22 mouse cellular contexts compared by ENCODE assay signal in genomic region chr7:117716876-117717408, GRCm38 (mm10).
A peak's percentile ranks its signal among the peaks of the same experiment; 100 is the strongest.
DNase-seq lines count a peak whose midpoint lies in the region; ATAC-seq and TF ChIP-seq lines count a peak whose summit lies in the region.
"Had no signal": no experiment of that assay in that cellular context is flagged by ENCODE, and none has a peak within 500 bp of the region (broad histone marks: within the 10 kb centered on the region; RNA-seq: fewer than 3 reads in every experiment).

No protein-coding gene starts in this region.

- no peak overlapping the region for H3K4me2 ChIP-seq in forebrain, postnatal 0 days (ENCODE audit: low read depth)
- H3K4me2 ChIP-seq in forebrain, embryonic 12.5 days: no peak overlapping the region

- peak; percentile 51 for DNase-seq in forebrain, postnatal 0 days
- no peak for DNase-seq in frontal cortex, postnatal 14 days (ENCODE audit: low spot score in 2 of 2)
- DNase-seq in heart, adult 11 months: peak; percentile 61
- no peak for DNase-seq in heart, embryonic 10.5 days (ENCODE audit: low spot score)
- DNase-seq in brain, adult 2 months (ENCODE audit: low read depth, low spot score): peak; percentile 23
- DNase-seq in lung, postnatal 25 days (ENCODE audit: low spot score): no peak
- DNase-seq: adrenal gland, adult 2 months; adrenal gland, adult 8-10 months; adrenal gland, postnatal 10 days; adrenal gland, postnatal 14 days; adrenal gland, postnatal 25 days; adrenal gland, postnatal 36 days; B cell, adult 2 months; cerebellum, adult 11 months; cerebellum, adult 11-12 months; cerebellum, adult 18-20 months had no signal

- no peaks in the 10 kb centered on the region for H3K9me3 ChIP-seq in forebrain, postnatal 0 days (ENCODE audit: low read length)
- H3K9me3 ChIP-seq in forebrain, embryonic 12.5 days: no peaks in the 10 kb centered on the region
- no peaks in the 10 kb centered on the region for H3K9me3 ChIP-seq in heart, embryonic 10.5 days

- no peak overlapping the region for H3K9ac ChIP-seq in forebrain, postnatal 0 days
- no peak overlapping the region for H3K9ac ChIP-seq in forebrain, embryonic 12.5 days

- no peak overlapping the region for H3K27ac ChIP-seq in forebrain, postnatal 0 days (ENCODE audit: low read depth, low read length)
- H3K27ac ChIP-seq in forebrain, embryonic 12.5 days: no peak overlapping the region
- H3K27ac ChIP-seq in heart, embryonic 10.5 days: no peak overlapping the region

- 0 out of 2 replicates have a peak, but pooled peaks cover 3% of the 10 kb centered on the region for H3K4me1 ChIP-seq in forebrain, postnatal 0 days (ENCODE audit: insufficient read depth)
- no peaks in the 10 kb centered on the region for H3K4me1 ChIP-seq in forebrain, embryonic 12.5 days
- no peaks in the 10 kb centered on the region for H3K4me1 ChIP-seq in heart, embryonic 10.5 days

- no peaks in the 10 kb centered on the region for H3K27me3 ChIP-seq in forebrain, postnatal 0 days (ENCODE audit: insufficient read depth, low read length)
- H3K27me3 ChIP-seq in forebrain, embryonic 12.5 days: no peaks in the 10 kb centered on the region
- H3K27me3 ChIP-seq in heart, embryonic 10.5 days (ENCODE audit: insufficient read depth, poor library complexity, severe bottlenecking): no peaks in the 10 kb centered on the region
- H3K27me3 ChIP-seq: Patski had no signal

- no peaks in the 10 kb centered on the region for H3K36me3 ChIP-seq in forebrain, postnatal 0 days (ENCODE audit: insufficient read depth)
- H3K36me3 ChIP-seq in forebrain, embryonic 12.5 days (replicated peaks): no peaks in the 10 kb centered on the region
- no peaks in the 10 kb centered on the region for H3K36me3 ChIP-seq in heart, embryonic 10.5 days
- H3K36me3 ChIP-seq: G1E had no signal

- no peak for TF ChIP-seq CTCF in forebrain, postnatal 0 days (IDR thresholded peaks at IDR 0.05; ENCODE audit: low read depth)

- peak; percentile 67 for ATAC-seq in forebrain, postnatal 0 days
- ATAC-seq in forebrain, embryonic 12.5 days (ENCODE audit: low FRiP score): no peak
- ATAC-seq in frontal cortex, adult (ENCODE audit: low TSS enrichment): peak; percentile 53
- ATAC-seq: activated CD4-positive, CD25-positive, alpha-beta regulatory T cell, adult 4 months; CD4-positive, CD25-positive, alpha-beta regulatory T cell, adult 4 months; Patski had no signal

- no peak overlapping the region for H3K4me3 ChIP-seq in forebrain, postnatal 0 days (ENCODE audit: low read depth, low read length)
- no peak overlapping the region for H3K4me3 ChIP-seq in forebrain, embryonic 12.5 days (replicated peaks)
- no peak overlapping the region for H3K4me3 ChIP-seq in heart, embryonic 10.5 days

- 67% methylated on average over 5 of the region's 5 CpGs for WGBS in forebrain, postnatal 0 days
- 89% methylated on average over 5 of the region's 5 CpGs for WGBS in forebrain, embryonic 12.5 days
- WGBS in heart, embryonic 10.5 days: 86% methylated on average over 5 of the region's 5 CpGs

Comparison
In these comparisons a context has a peak if more than half of its experiments do, and no peak if none do; other contexts are left out.
1. DNase-seq: peak in forebrain, postnatal 0 days (single experiment), heart, adult 11 months (single experiment) and brain, adult 2 months (single experiment); none in frontal cortex, postnatal 14 days (0 of 2), heart, embryonic 10.5 days (single experiment) and lung, postnatal 25 days (single experiment).